Mouse (Mus musculus) right cerebral cortex, postnatal 14 days (tissue): ENCODE results near the gene Hoxd3.

ENCODE experiments used
- DNase-seq: peaks from one replicate; pipeline ENCODE4 v3.0.0; 2022

The Hoxd3 gene

DNA sequence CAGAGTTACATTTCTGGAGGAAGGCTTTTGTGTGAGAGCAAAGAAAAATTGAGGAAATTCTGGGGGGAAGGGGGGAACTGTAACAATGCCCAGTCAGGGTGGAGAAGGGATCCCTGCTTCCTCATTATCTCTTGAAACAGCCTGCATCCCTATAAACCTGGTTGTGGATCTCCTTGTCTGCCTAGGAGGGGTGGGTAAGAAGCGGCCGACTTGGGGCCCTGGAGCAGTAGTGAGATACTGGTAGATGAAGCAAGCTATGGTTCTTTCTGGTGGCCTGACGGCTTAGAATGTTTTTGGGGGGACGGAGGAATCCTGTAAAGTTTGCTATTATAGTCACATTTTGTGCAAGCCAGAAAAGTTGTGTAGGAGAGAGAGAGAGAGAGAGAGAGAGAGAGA is 18.3 kb upstream of the Hoxd3 start:
- no peak for DNase-seq

GRCm38 (mm10) chr2:74694066-74694465 is 17.7 kb upstream of the Hoxd3 start:
- DNase-seq = no peak

DNA sequence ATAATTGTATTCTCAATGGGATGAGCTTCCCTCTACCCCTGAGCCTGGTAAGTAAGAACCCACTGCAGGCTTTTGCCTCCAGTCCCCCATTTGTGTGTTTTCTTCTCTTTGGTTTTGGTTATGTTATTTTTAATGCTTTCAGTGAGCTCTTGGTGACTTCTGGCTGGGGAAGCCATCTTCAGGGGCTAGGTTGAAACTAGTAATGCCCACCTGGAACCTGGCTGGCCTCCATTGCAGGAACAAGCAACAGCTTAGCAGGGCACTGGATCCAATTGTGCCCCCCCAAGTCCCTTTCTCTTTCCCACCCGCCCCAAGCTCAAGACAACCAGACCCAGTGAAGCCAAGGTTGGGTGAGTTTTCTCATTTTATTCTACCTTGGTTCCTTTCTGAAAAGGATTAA is 16.3 kb upstream of the Hoxd3 start:
- no peak for DNase-seq

- no peak for DNase-seq
Observed at GRCm38 (mm10) chr2:74695813-74696430, 15.8 kb upstream of the Hoxd3 start.

- no peak for DNase-seq
Observed at GRCm38 (mm10) chr2:74696442-74697335, 15.0 kb upstream of the Hoxd3 start.

- DNase-seq = no peak
Observed at GRCm38 (mm10) chr2:74697567-74698121, 14.1 kb upstream of the Hoxd3 start, which contains the start of gene Hoxd9. Gene Hoxd9 (plus strand): TSS chr2:74697727.

DNA sequence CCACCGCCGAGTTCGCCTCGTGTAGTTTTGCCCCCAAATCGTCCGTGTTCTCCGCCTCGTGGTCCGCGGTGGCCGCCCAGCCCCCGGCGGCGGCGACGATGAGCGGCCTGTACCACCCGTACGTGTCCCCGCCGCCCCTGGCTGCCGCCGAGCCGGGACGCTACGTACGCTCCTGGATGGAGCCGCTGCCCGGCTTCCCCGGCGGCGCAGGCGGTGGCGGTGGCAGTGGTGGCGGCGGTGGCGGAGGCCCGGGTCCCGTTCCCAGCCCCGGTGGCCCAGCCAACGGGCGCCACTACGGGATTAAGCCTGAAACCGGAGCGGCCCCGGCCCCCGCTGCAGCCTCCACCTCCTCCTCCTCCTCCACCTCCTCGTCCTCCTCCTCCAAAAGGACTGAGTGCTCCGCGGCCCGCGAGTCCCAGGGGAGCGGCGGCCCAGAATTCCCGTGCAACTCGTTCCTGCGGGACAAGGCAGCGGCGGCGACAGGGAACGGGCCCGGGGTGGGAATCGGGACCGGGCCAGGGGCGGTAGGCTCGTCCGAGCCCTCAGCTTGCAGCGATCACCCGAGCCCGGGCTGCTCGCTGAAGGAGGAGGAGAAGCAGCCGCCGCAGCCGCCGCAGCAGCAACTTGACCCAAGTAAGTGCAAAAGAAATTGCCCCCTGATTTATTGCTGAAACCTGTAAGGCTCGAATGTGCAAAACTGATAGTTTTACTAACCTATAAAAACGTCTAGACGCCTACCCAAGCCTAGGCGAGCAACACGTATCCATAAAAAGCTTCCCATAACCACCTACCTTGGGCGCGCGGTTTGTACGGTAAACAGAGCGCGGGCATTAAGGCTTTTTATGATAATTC is 13.3 kb upstream of the Hoxd3 start:
- no peak for DNase-seq

DNA sequence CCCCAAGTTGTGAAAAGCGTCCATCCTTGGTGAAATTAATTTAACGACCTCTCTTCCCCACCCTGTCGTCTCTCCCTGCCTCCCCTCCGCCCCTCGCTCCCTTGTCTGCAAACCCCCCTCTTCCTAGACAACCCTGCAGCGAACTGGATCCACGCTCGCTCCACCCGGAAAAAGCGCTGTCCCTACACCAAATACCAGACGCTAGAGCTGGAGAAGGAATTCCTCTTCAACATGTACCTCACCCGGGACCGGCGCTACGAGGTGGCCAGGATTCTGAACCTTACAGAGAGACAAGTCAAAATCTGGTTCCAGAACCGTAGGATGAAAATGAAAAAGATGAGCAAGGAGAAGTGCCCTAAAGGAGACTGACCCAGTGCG is 12.7 kb upstream of the Hoxd3 start:
- no peak for DNase-seq

- DNase-seq = no peak
Observed at GRCm38 (mm10) chr2:74699664-74700545, 11.8 kb upstream of the Hoxd3 start.

DNA sequence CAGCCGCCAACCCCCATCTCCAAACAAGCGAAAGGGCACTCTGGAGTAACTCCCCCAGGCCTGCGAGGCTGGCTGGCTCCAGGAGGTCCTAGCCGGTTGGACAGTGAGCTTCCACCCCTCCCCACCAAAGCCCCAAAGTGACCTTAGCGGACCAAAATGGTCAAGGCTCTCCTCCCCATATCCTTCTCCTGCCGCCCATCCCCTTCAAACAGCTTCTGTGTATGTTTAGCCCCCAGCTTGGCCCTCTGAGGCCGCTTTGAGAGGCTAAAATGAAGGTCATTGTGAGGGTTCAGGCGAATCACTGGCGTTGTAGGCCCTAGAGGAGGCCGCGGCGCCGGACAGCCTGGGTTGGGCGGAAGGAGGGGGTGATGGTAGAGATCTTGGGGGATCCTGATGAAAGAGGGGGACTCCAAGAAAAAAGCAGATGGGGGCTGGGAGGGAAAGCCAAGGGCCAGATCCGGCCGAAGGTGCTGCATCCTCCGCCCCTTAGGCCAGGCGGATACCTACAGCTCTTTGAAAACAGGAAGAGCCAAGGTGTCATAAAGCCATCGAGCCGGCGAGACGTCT is 11.1 kb upstream of the Hoxd3 start:
- no peak for DNase-seq

DNA sequence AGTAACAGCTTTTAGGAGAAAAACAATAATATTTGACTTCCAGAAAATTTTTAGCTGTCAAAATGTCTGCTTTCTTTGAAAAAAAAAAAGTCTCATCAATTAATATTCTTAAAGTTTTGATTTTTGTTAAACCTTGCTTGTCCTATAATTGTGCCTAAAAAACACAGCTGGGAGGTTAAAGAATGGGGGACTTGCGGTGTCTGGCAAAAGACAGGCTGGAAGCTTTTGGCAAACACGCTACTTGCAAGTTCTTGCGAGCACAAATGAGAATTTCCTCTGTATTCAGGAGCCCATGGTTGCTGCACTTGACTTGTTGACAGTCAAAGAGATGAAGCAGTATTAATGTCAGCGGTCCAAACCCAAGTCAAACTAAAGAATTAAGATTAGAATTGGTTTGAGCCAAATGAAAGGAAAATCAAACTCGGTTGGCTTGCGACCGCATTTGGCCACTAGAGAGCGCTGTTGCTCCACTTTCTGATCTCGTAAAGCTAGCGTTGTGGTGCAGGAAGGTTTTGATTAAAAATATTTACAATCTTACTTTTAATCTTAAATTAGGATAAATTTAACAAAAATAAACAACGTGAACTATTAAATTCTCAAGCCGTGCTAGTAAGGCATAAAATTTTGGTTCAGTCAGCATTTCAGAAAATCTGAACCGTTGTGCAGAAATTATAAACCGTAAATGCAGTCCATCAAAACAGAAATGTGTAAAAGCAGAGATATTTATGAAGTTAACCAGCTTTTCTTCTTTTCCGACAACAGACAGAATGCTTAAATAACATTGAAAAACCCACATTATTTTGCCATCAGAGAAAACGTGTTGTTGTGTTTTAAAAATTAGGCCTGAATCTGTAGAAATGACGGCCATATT is 9.5 kb upstream of the Hoxd3 start:
- DNase-seq = peak; percentile 84

DNA sequence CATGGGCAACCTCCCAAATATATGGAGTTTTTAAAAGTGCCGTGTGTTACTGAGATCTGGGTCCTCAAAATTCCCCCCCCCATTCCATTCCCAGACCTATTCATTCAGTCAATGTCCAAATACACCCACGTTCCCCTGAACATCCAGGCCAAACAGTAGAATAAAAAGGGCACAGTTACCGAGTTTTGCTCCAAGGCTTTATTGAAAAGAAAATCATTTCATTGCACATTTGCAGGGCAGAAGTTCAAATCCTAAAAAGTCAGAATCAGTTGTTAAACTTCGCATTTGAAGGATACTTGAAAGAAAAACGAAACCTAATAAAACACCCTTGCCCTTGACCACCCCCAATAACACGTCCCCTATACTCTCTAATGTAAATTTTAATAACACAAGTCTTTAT is 8.9 kb upstream of the Hoxd3 start:
- DNase-seq = no peak

GRCm38 (mm10) chr2:74703317-74703716 is 8.4 kb upstream of the Hoxd3 start:
- no peak for DNase-seq

- DNase-seq = no peak
Observed at GRCm38 (mm10) chr2:74703720-74704392, 7.9 kb upstream of the Hoxd3 start.

- no peak for DNase-seq
Observed at GRCm38 (mm10) chr2:74704393-74704998, 7.2 kb upstream of the Hoxd3 start, which contains the start of gene Hoxd8. Gene Hoxd8 (plus strand): TSS chr2:74704615.

- no peak for DNase-seq
Observed at GRCm38 (mm10) chr2:74704999-74705466, 6.7 kb upstream of the Hoxd3 start.

- DNase-seq = no peak
Observed at GRCm38 (mm10) chr2:74705467-74706089, 6.1 kb upstream of the Hoxd3 start.

GRCm38 (mm10) chr2:74706393-74706960 is 5.2 kb upstream of the Hoxd3 start:
- DNase-seq = no peak

DNA sequence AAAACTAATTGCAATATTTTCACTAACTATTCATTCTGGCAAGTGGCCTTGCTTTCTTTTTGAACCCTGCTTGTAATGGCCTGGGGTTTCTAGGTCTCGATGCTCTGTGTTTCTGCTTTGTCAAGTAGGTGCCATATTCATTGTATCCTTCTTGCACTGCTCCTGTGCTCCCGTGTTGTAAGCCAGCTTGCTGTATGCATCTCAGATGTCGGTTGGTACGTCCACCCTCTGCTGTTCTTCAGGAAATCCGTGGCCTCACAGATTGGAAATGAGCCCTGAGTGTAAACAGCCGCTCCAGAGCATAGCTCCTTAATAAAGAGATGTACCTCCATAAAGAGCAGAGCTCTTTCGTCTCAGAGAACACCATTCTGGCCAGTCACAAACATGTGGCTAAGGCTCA is 4.1 kb upstream of the Hoxd3 start:
- no peak for DNase-seq
